Mouse (Mus musculus) kidney, postnatal 0 days (tissue): ENCODE measurements around the gene Sdc4. TPM values are rescaled to one million over a fixed set of nuclear protein-coding genes. Genes with fewer than 3 reads are reported as not detected.

ENCODE experiments used
- ATAC-seq: fragments of 200-750 bp; cut with Nextera tagmentation; replicated peaks from 2 replicates; pipeline ENCODE4 v1.8.0; 2017; ENCODE audit warnings: low read depth, moderate number of reproducible peaks, moderate TSS enrichment, moderate library complexity; ENCODE audit not compliant: low FRiP score
- DNase-seq: peaks from one replicate; pipeline ENCODE4 v3.0.0-alpha.2; 2016; ENCODE audit warnings: low spot score
- H3K27ac ChIP-seq: fragments of 300-500 bp; sonication (generic); 2 replicates; pipeline ENCODE4 v1.5.1; 2014; ENCODE audit warnings: mild to moderate bottlenecking
- H3K27me3 ChIP-seq: fragments of 300-500 bp; sonication (generic); 2 replicates; pipeline ENCODE4 v1.6.1; 2014; ENCODE audit warnings: low read length, mixed read lengths; ENCODE audit not compliant: insufficient read depth
- H3K36me3 ChIP-seq: fragments of 300-500 bp; sonication (generic); 2 replicates; pipeline ENCODE4 v1.6.1; 2014; ENCODE audit warnings: low read length, mixed read lengths; ENCODE audit not compliant: insufficient read depth
- H3K4me1 ChIP-seq: fragments of 300-500 bp; sonication (generic); replicated peaks from 2 replicates; pipeline ENCODE4 v1.6.1; 2014; ENCODE audit warnings: antibody characterized with exemption, low read length, mixed read lengths; ENCODE audit not compliant: insufficient read depth
- H3K4me2 ChIP-seq: fragments of 300-500 bp; sonication (generic); 2 replicates; pipeline ENCODE4 v1.6.1; 2014; ENCODE audit warnings: mild to moderate bottlenecking, low read length, moderate library complexity, mixed read lengths
- H3K4me3 ChIP-seq: fragments of 300-500 bp; sonication (generic); replicated peaks from 2 replicates; pipeline ENCODE4 v1.5.1; 2014; ENCODE audit warnings: low read depth, low read length
- H3K9ac ChIP-seq: fragments of 300-500 bp; sonication (generic); 2 replicates; pipeline ENCODE4 v1.6.1; 2014; ENCODE audit warnings: low read depth, low read length
- H3K9me3 ChIP-seq: fragments of 300-500 bp; sonication (generic); replicated peaks from 2 replicates; pipeline ENCODE4 v1.6.1; 2016; ENCODE audit warnings: low read length, inconsistent platforms, mixed read lengths
- CTCF ChIP-seq: IDR thresholded peaks from 2 replicates; pipeline ENCODE4 v1.5.1; 2016; ENCODE audit warnings: antibody characterized with exemption, low read depth, mild to moderate bottlenecking, moderate library complexity
- WGBS: fragments of 180-500 bp; shearing (Covaris S2); extraction: QIAGEN DNeasy Blood & Tissue Kit; methylation state at CpG from one replicate; pipeline ENCODE4 v1.1.7; 2014; 5-methylcytosine and 5-hydroxymethylcytosine counted together
- polyA plus RNA-seq: library from polyadenylated mRNA; unstranded; fragments of >200 nt; fragmentation: Nextera tagmentation; extraction: Ambion mirVana; gene quantifications from 2 replicates; pipeline ENCODE4 v1.2.1, GENCODE M21; 2015

Gene Sdc4
- polyA plus RNA-seq, 1 experiment from 2014 or later, result 183 TPM

GRCm38 (mm10) chr2:164470254-164470653, 26.6 kb upstream of the Sdc4 start:
- DNase-seq (peak; percentile 82), ATAC-seq (0 out of 2 replicates have a peak, but pooled peaks have one; percentile 30)
- WGBS, result 25% methylated on average over 10 of the region's 10 CpGs
- Histone ChIP-seq H3K36me3 (peaks cover 7% of the 10 kb centered on the region; the same call in 1 of the 2 replicates), H3K4me3 (no peak overlapping the region), H3K27ac (no peak overlapping the region), H3K4me1 (no peaks in the 10 kb centered on the region), H3K4me2 (no peak overlapping the region), H3K27me3 (no peaks in the 10 kb centered on the region), H3K9ac (no peak overlapping the region), H3K9me3 (no peaks in the 10 kb centered on the region)
- TF ChIP-seq CTCF, result peak; percentile 82

GRCm38 (mm10) chr2:164466787-164467186, 23.1 kb upstream of the Sdc4 start:
- Histone ChIP-seq H3K4me3 (no peak overlapping the region), H3K9ac (no peak overlapping the region), H3K36me3 (peaks cover 16% of the 10 kb centered on the region), H3K4me2 (no peak overlapping the region), H3K9me3 (no peaks in the 10 kb centered on the region), H3K27me3 (no peaks in the 10 kb centered on the region), H3K27ac (no peak overlapping the region), H3K4me1 (peaks cover 3% of the 10 kb centered on the region; the same call in 1 of the 2 replicates)
- 81% methylated on average over 5 of the region's 5 CpGs for WGBS
- DNase-seq, result no peak
- no peak for ATAC-seq
- no peak for TF ChIP-seq CTCF

- no peak overlapping the region for H3K4me3 ChIP-seq
- no peak overlapping the region for H3K27ac ChIP-seq
- peaks cover 3% of the 10 kb centered on the region; the same call in 1 of the 2 replicates for H3K4me1 ChIP-seq
- H3K9me3 ChIP-seq, result no peaks in the 10 kb centered on the region
- H3K9ac ChIP-seq, result no peak overlapping the region
- DNase-seq (no peak), ATAC-seq (no peak)
- no peaks in the 10 kb centered on the region for H3K27me3 ChIP-seq
- peaks cover 16% of the 10 kb centered on the region for H3K36me3 ChIP-seq
- no peak overlapping the region for H3K4me2 ChIP-seq
- TF ChIP-seq CTCF, result no peak
Measured at GRCm38 (mm10) chr2:164465161-164465560, 21.5 kb upstream of the Sdc4 start.

- H3K4me1 ChIP-seq, result peaks cover 13% of the 10 kb centered on the region
- H3K9me3 ChIP-seq, result no peaks in the 10 kb centered on the region
- H3K4me3 ChIP-seq, result peak within 1 kb of the TSS; percentile 48
- DNase-seq (peak; percentile 100), ATAC-seq (peak; percentile 97)
- peaks cover 16% of the 10 kb centered on the region for H3K36me3 ChIP-seq
- WGBS, result under 1% methylated on average over 68 of the region's 79 CpGs
- peak within 1 kb of the TSS; percentile 68 for H3K4me2 ChIP-seq
- H3K27me3 ChIP-seq, result no peaks in the 10 kb centered on the region
- peak within 1 kb of the TSS; percentile 61 for H3K9ac ChIP-seq
- peak within 1 kb of the TSS; percentile 75 for H3K27ac ChIP-seq
- TF ChIP-seq CTCF, result peak; percentile 86
Measured at GRCm38 (mm10) chr2:164460745-164461551, 17.3 kb upstream of the Sdc4 start, which contains the start of gene Gm20458. Gene Gm20458 (plus strand): TSS chr2:164460967.

GRCm38 (mm10) chr2:164458535-164458934, 14.8 kb upstream of the Sdc4 start:
- peaks cover 16% of the 10 kb centered on the region for H3K4me1 ChIP-seq
- H3K36me3 ChIP-seq, result 0 out of 2 replicates have a peak, but pooled peaks cover under 1% of the 10 kb centered on the region
- H3K27me3 ChIP-seq, result no peaks in the 10 kb centered on the region
- H3K4me2 ChIP-seq, result no peak overlapping the region
- H3K4me3 ChIP-seq, result no peak overlapping the region
- peak overlapping the region; percentile 86 for H3K27ac ChIP-seq
- no peaks in the 10 kb centered on the region for H3K9me3 ChIP-seq
- ATAC-seq (no peak), DNase-seq (no peak)
- no peak for TF ChIP-seq CTCF
- 86% methylated on average over 8 of the region's 8 CpGs for WGBS
- no peak overlapping the region for H3K9ac ChIP-seq

- peak; percentile 72 for DNase-seq
- H3K4me2 ChIP-seq, result no peak overlapping the region
- H3K4me3 ChIP-seq, result no peak overlapping the region
- no peak for TF ChIP-seq CTCF
- peak overlapping the region; percentile 86 for H3K27ac ChIP-seq
- H3K27me3 ChIP-seq, result no peaks in the 10 kb centered on the region
- no peak overlapping the region for H3K9ac ChIP-seq
- 37% methylated on average over 7 of the region's 7 CpGs for WGBS
- H3K36me3 ChIP-seq, result no peaks in the 10 kb centered on the region
- ATAC-seq, result peak; percentile 23
- no peaks in the 10 kb centered on the region for H3K9me3 ChIP-seq
- H3K4me1 ChIP-seq, result peaks cover 16% of the 10 kb centered on the region
Measured at GRCm38 (mm10) chr2:164457942-164458341, 14.3 kb upstream of the Sdc4 start.
